Comparison of ENCODE assay signal across 25 mouse cellular contexts in genomic region chr7:82775090-82775489, GRCm38 (mm10).
"Had no signal": no experiment of that assay in that cellular context is flagged by ENCODE, and none has a peak within 500 bp of the region (broad histone marks: within the 10 kb centered on the region; RNA-seq: fewer than 3 reads in every experiment).

No protein-coding gene starts in this region.

- H3K9ac ChIP-seq: heart, embryonic 12.5 days; hindbrain, embryonic 12.5 days; hindbrain, embryonic 15.5 days; kidney, embryonic 15.5 days; limb, embryonic 12.5 days; liver, embryonic 13.5 days had no signal

- H3K4me1 ChIP-seq: liver, embryonic 13.5 days had no signal

- ATAC-seq: hindbrain, postnatal 0 days; intestine, embryonic 16.5 days had no signal

- H3K27ac ChIP-seq: gastrocnemius, adult 2 months; heart, adult 2 months; hindbrain, embryonic 10.5 days; hindbrain, embryonic 12.5 days; hindbrain, embryonic 15.5 days; hindbrain, postnatal 0 days; kidney, embryonic 15.5 days; kidney, postnatal 0 days; limb, embryonic 12.5 days; liver, embryonic 13.5 days had no signal

- H3K36me3 ChIP-seq: hindbrain, embryonic 12.5 days; hindbrain, embryonic 15.5 days had no signal

- H3K27me3 ChIP-seq: heart, embryonic 12.5 days; hindbrain, embryonic 12.5 days; hindbrain, embryonic 15.5 days; kidney, embryonic 15.5 days; limb, embryonic 12.5 days; liver, embryonic 13.5 days had no signal

- H3K9me3 ChIP-seq: hindbrain, embryonic 12.5 days; hindbrain, embryonic 15.5 days; kidney, embryonic 15.5 days; liver, embryonic 13.5 days had no signal

- H3K4me3 ChIP-seq: gastrocnemius, adult 2 months; heart, adult 2 months; heart, embryonic 12.5 days; hindbrain, embryonic 10.5 days; hindbrain, embryonic 12.5 days; hindbrain, embryonic 15.5 days; kidney, embryonic 15.5 days; limb, embryonic 12.5 days; liver, embryonic 13.5 days had no signal

- DNase-seq: gastrocnemius, adult 2 months; gastrocnemius, postnatal 10 days; gastrocnemius, postnatal 25 days; heart, adult 2 months; heart, postnatal 10 days; heart, postnatal 36 days; kidney, adult 11 months; kidney, adult 2 months; kidney, adult 9 months; kidney, postnatal 14 days; kidney, postnatal 36 days; layer of hippocampus, adult 9-11 months; layer of hippocampus, postnatal 36 days; left cerebral cortex, postnatal 4 days; liver; liver, embryonic 13.5 days had no signal
